Mouse (Mus musculus) gastrocnemius, postnatal 14 days (tissue): Measurements from ENCODE around the gene Sema4f. TPM values are rescaled to one million over a fixed set of nuclear protein-coding genes. Genes with fewer than 3 reads are reported as not detected.
A peak's percentile ranks its signal among the peaks of the same experiment; 100 is the strongest.

Experiments
- DNase-seq: peaks from one replicate; pipeline ENCODE4 v3.0.0; 2021; ENCODE audit warnings: mixed read lengths
- intact Hi-C: fragments of 180-260 bp; cut with DNase I; formaldehyde crosslinking; loops from one replicate; pipeline ENCODE4 v1.15.1; 2025; ENCODE audit warnings: low total_unique reads
- long read RNA-seq, 2 experiments: library from polyadenylated mRNA; stranded (forward); transcript quantifications; one replicate each; pipeline ENCODE4 v2.0.0; 2021
- total RNA-seq, 2 experiments: library from RNA; stranded (reverse); gene quantifications; 2 replicates each; pipeline ENCODE4 v1.2.3; 2021

Gene Sema4f
- total RNA-seq, result under 1 TPM; 0.16 to 0.71 TPM
- long read RNA-seq, experiment 1, full-length matches to known transcripts, result 1 of 1 reads
- long read RNA-seq, experiment 1, partial matches to known transcripts, result 0 of 1 reads
- long read RNA-seq, experiment 1, other reads (novel, unspliced or antisense), result 0 of 1 reads
- long read RNA-seq, experiment 2, result 0 reads

DNA sequence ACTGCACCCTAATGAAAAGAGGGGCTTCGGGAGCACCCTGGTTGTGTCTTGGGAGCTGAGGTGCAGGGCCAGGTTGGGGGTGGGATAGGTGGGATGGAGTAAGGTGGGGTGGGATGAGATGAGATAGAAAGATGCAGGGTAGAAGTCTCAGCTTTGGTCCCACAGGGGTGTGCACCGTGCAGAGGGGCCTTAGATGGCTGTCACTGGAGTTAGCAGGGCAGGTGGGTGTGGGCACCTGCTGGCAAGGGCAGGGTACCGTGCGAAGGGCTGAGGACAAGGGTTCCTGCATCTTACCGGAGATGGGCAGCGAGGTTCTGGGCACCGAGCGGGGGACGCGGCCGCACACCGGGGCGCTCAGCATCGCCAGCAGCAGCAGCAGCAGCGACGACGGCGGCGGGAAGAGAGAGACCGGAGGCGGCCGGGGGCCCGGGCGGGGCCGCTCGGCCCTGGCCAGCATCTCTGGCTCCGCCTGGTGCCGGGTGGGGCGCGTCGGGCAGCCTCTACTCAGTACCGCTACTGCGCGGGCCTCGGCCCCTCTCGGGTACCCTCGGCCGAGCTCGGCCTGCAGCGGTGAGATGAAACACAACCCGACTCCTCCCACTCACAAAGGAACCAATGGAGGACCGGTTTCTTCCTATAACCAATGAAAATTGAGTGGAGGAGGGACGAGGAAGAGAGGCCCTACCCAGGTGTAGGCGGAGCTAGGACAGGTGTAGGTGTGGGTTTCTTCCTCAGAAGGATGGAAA lies at the start of gene Sema4f:
Gene Sema4f, minus strand, starts transcription at position 603 of the 746 bp plus-strand sequence.
- peak; percentile 20 for DNase-seq
- intact Hi-C loops, result no loop called here

DNA sequence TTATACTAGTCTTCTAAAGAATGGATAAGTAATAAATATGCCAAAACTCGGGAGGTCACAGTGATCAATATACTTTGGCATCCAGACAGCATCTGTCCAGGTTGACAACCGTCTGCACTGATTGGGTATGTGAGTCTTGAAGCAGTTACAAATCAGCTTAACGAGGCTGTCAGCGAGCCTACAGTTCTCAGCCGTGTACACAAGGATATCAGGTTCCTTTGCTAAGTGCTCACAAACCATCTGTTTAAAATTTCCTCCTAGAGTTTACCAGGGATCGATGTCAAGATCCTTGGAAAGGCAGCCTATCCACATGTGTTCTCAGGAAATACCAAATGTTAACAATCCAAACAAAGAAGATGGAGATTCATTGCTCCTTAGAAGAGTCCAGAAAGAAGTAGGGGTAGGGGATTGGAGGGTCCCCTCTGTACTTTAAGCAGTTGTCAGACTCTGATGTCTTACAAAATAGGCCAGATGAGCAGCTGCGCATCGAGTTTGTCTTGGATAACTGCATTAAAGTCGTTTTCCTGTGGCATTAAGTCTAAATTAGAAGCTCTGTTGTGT lies 47.9 kb upstream of the Sema4f start:
- intact Hi-C loops, result no loop called here

DNA sequence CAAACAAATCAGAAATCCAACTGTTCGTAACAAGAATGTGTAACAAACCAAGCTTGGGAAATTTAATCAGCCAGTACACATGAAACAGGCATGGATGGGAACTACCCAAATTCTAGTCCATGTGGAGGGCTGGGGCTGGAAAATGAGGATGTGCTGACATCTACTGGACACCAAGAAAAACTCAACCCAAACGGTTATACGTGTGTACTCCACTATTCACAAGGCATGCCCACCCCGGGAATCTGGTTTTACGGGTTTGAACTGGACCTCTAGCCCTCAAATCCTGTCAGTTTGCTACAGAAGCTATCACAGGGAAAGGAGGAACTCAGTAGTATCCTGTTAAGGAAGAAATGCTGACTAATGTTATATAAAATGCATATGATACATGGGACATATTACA lies 31.5 kb upstream of the Sema4f start:
- peak; percentile 40 for DNase-seq
- intact Hi-C loops, result loop anchor here (10.0 kb wide), 1 partner anchor 266 kb away; the partner anchor contains the start of gene Pole4

More for the DNA sequence above, 47.9 kb upstream of the Sema4f start:
- DNase-seq, result no peak

DNA sequence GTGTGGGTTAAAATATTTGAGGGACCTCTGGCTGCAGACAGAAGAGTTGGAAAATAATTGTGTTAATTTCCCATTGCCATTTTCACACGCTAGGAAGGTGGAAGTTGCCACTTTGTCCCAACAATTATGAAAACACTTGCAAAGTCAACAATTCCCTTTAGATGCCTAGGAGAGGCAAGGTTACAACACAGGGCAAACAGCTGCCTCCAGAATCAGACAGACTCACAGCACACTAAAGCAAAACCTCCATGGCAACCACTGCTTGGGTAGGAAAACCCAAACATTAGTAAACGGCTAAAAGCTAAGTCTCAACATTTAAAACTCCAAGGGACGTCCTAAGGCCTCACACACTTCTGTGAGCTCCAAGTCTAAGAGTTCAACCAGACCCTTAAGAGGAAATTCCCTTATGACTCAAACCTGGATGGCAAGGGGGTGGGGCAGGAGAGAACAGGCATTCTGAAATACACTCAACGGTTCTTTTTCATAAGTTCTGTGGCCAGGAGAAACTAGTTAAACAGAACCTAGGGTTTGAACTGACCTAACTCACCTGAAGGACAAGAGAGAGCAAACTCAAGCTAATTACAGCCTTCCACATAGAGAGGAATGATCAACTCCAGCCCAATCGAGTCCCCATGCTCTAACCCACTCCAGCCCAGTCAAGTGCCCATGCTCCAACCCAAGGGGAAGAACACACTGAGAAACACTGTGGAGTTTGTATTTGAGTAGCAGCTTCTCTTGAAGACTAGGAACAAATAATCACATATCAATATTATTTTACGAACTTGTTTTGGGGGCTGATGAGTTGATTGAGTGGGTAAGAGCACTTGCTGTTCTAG lies 29.9 kb upstream of the Sema4f start:
- intact Hi-C loops, result loop anchor here (10.0 kb wide), 2 partner anchors 235 to 265 kb away; partner anchors contain the start of gene Pole4
- DNase-seq, result no peak

DNA sequence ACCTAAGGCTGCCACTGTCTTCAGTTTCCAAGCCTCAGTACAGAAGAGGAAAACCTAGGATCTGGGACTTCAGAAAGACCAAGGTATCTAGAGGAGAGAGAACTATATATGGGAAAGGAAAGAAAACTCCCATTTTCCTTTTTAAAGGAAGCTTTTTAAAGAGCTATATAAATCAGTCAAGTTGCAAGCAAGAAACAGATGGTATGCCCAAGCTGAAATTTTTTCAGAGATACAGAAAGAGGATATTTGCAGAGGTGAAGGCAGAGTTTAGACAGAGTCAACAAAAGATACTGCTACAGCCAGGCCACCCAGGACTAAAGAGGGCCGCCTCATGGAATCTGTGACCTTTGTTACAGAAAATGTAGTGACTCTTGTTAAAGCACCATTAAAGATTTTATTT lies 22.1 kb upstream of the Sema4f start:
- DNase-seq, result no peak
- intact Hi-C loops, result loop anchor here (10.0 kb wide), 1 partner anchor 227 kb away; no protein-coding TSS in a partner anchor

DNA sequence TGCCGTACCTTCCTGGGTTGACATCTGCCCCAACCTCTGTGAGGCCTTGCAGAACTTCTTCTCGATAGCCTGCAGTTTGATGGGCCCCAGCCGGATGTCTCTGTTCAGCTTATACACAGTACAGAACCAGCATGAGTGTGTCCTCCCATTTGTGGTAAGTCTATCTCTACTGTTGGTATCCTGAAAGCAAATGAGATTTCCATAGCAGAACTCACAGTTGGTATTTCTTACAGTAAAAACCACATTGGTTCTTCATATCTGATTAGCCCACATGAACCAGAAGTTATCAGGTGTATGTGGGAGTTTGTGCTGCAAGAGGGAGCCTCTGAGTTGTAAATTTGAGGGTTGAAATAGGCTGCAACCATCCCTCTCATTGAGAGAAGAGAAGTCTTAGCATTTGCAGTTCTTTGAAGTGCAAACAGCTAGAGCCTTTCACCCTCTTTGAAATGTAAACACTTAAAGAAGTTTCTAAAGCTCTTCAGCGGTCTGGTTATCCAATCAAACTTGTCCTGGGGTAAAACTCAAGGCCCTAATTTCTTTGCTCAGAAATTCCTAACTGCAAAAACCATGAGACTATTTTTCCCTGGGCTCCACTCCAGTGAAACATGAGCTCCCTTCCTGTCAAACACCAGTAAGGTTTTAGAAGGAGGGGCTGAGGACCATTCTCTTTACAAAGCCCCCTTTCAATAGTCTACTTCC lies 17.1 kb upstream of the Sema4f start:
- no peak for DNase-seq
- intact Hi-C loops, result no loop called here

DNA sequence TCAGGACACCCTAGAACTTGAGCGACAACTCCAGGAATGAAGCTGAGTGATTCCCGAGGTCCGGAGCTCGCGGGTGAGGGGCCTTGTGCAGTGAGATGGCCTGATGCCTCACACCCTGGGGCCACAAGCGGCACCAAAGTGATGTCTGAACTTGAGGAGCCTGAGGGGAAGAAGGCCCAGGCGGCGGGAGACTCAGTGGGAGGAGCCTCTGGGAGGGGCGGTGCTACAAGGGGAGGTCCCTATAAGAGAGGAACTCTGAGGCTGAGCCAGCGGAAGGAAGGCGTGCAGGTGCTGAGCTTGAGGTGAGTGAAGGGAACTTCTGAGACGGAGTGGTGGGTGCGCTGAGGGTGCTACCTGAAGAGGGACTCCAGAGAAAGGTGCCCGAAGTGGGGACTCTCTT lies 7.1 kb upstream of the Sema4f start, which contains the start of gene M1ap:
Gene M1ap, plus strand, starts transcription at position 252 of the 400 bp plus-strand sequence.
- DNase-seq, result no peak
- intact Hi-C loops, result no loop called here

DNA sequence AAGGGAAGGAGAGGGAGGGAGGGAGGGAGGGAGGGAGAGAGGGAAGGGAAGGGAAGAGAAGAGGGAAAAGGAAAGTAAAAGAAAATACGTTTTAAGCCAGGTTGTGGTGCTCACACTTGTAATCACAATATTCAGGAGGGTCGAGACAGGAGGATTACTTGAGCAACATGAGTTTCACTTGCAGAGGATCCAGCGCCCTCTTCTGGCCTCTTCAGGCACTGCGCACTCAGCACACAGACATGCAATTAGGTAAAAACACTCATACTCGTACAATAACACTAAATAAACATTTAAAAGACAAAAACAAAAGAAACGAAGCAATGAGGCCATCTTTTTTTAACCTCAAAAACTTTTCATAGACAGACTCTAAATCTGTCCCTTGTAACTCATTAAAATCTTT lies 6.2 kb upstream of the Sema4f start:
- intact Hi-C loops, result no loop called here
- DNase-seq, result no peak

DNA sequence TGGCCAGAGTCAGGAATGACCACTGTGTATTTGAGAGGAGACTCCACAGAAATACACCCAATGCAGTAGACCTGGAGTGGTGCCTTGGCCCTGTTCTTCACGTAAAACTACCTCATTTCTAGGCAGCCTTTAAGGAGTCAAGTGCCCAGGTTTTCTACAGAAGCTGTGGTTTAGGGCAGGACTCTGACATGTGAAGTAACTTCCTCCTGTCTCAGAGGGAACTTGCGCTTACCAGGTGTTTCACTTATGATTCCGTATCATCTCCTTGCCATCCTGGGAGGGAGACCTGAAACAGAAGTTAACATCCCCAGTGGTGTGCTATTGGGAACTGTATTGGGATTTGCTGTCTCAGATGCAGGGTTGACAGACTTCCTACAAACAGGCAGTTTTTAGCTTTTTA lies 1.2 kb upstream of the Sema4f start:
- no peak for DNase-seq
- intact Hi-C loops, result no loop called here

DNA sequence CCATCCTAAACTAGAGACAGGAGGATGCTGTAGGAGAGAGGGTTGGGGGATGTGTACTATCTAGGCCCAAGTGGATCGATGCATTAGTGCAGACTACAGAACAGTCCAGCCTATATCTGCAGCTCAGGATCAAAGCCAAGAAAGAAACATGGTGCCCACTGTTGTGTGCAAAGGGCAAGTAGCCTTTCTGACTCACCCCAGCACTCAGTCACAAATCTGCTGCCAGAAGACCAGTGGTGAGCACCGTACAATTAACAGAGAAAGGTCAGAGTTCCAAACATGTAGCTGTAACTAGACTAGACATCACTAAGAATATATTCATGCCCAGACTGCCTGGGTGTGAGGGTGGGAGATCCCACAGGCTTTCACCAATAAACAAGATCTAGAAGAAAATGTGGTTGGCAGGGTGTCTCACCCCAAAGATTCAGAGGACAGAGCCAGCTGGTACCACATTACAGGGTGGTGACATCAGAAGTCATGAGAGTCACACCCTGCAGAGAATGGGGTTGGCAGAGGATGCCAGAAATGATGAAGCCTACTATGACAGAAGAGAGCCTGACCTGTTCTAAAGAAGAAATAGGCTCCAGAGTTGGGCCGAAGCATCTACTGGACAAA lies 4.8 kb downstream of the Sema4f start:
- intact Hi-C loops, result no loop called here
- no peak for DNase-seq

DNA sequence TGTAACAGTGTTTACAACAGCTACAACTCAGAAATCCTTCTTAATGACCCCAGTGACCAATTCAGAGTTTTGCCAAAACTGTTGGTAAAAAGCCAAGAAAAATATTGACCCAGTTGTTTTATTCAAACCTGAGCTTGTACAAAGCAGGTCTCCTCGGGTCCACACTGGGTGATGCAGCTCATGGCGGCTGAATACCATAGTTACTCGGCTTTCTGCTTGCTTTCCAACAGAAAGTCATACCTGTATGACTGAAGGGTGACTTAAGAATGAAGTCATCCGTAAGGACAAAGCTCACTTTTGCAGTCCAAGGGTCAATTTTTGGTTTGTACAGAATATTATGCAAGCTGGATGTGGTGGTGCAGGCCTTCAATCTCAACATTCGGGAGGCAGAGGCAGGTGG lies 12.0 kb downstream of the Sema4f start:
- DNase-seq, result no peak
- intact Hi-C loops, result no loop called here

DNA sequence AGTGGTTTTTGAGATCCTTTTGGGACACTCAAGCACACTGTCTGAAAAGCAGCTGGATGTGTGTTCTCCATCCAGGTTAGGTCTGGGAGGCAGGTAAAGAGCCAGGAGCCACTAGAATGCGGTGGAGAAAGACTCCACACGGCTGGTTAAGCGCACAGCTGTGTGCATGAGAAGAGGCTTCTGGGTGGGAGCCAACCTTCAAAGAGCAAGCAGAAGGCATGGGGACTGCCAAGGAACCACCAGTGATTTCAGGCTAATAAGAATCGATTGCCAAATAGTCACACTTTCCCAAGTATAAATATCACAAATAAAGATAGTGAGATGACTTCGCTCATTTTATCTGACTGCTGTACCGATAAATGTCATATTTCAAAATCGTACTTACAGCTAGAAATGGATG lies 13.0 kb downstream of the Sema4f start:
- intact Hi-C loops, result no loop called here
- DNase-seq, result no peak

DNA sequence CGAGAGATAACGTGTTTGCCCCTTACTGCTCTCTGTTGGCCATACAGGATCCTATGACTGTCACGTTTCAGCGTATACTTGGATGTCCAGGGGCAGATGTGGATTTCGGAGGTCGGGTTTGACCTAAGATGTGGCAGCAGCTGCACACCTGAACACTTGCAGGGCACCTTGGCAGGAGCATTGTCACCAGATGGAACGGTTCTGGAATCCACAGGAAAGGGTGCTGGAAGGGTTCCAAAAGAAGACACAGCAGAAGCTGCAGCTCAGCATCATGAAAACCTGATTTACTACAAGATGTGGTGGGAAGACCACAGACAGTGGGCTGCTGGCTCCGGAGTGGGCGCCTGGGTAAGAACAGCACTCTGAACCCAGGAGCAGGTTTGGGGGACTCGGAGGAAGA lies 13.5 kb downstream of the Sema4f start:
- no peak for DNase-seq
- intact Hi-C loops, result no loop called here

DNA sequence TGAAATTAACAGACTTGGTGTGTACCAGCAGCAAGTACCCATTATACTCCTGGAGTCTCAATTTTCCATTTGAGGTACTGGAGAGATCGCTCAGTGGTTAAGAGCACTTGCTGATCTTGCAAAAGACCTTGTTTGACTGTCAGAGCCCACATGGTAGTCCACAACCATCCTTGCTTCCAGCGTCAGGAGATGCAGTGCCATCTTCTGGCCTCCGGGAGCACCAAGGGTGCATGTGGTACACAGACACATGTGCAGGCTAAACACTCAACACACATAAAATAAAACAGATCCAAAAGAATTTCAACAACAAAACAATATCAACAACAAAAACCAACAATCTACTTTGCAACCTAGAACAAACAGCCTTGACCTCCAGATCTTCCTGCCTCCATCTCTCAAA lies 14.6 kb downstream of the Sema4f start:
- intact Hi-C loops, result no loop called here
- DNase-seq, result no peak

DNA sequence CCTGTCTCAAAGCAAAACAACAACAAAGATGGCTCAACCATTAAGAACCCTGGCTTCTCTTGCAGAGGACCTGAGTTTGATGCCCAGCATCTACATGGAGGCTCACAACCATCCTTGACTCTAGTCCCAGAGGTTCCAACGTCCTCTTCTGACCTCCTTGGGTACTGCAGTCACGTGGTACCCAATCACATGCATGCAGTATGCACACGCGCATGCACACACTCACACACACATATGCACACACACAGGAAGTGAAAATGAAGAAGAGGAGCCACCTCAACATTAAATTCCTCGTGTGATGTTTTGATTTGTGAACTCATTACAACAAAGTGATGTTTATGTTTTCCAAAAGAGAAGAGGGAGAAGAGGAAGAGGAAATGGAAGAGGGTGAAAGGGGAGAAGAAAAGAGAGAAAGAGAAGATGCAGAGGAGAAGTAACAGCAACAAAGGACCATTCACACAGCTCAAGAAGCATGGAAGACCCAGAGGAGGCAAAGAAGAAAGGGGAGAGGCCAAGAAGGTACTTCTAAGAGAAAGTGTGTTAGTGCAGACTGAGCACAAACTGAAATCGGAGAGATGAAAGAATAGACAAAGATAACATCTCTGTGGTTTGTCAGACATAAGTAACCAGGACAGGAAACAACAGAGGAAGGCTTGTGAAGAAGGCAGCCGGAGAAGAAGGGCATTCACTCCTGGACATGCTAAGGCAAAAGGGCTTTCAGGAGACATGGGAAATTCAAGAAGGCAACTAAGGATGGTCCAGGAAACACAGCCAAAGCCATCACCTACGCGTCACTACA lies 17.9 kb downstream of the Sema4f start:
- intact Hi-C loops, result no loop called here
- no peak for DNase-seq

DNA sequence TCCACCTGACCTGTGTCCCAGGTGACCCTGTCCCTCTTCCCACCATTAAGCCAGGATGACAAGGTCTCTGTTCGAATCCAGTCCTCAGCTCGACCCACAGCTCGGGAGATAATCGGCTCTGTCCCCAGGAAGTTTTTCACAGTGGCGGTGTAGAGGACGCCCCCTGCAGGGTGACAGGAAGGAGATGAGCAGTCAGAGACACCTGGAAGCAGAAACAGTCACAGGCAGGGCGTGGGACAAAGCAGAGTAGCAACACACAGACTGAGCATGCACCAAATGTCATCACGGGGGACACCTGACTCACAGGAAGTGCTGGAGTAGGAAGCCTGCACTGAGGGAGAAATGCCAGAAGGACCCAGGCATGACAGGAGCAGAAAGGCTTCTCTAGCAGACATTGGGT lies 20.0 kb downstream of the Sema4f start:
- no peak for DNase-seq
- intact Hi-C loops, result no loop called here

DNA sequence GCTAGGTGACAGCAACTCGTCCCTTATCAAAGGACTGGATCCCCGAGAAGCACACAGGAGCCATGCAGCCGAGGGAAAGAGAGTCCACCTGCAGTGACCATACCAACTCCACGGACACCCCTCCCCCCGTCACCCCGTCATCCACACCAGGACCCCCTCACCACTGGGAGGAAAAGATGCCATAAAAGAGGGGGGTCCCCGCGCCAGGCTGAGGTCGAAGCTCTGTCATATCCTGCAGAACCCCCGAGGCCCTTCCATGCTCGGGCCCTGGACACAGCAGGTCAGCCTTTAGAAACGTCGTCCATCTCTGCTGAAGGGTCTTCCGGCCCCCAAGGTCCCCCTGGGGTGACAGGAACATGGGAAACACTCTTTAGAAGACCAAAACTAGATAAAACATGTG lies 21.2 kb downstream of the Sema4f start:
- intact Hi-C loops, result no loop called here
- DNase-seq, result no peak

DNA sequence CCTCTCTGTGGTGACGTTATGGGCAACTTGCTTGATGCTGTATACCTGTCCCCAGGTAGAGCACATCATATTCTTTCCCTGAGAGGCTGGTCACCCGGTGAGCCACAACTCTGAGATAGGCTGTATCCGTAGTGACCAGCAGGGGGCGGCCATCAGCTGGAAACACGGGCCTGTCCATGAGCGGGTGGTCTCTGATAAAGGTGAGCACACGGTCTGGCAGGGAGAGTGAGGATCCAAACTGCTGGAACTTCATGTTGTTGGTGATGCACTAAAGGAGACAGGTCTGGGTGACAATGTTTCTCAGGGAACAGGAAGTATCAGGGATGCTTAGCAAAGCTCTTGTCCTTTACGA lies 21.8 kb downstream of the Sema4f start:
- peak; percentile 37 for DNase-seq
- intact Hi-C loops, result no loop called here
